Mouse (Mus musculus): Measurements from ENCODE around the gene Tbc1d5. TPM values are rescaled to one million over a fixed set of nuclear protein-coding genes. Genes with fewer than 3 reads are reported as not detected.

The Tbc1d5 gene
- polyA plus RNA-seq, 1 experiment from 2014 or later = 10.2 TPM

DNA sequence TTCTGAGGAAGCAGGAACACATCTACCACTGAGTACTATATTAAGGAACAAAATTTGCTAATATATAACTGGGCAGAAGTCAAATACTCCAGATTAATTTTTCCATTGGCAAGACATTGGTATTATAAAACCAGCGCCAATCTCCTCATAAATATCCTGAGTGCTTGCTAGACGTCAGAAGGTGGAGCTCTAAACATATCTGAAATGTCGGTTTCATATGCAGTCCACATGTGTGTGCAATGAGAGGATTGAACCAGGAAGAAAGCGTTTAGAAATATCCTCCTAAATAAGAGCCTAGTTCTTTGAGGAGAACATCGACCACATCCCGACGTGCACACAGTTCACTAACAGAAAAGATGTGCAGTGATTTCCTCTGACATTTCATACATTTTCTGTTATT is 305.1 kb downstream of the Tbc1d5 start:
- Histone ChIP-seq H3K4me1 (replicated peaks) (no peaks in the 10 kb centered on the region), H3K27ac (no peak overlapping the region), H3K9ac (replicated peaks) (no peak overlapping the region), H3K36me3 (no peaks in the 10 kb centered on the region), H3K4me2 (no peak overlapping the region), H3K4me3 (replicated peaks) (no peak overlapping the region), H3K27me3 (no peaks in the 10 kb centered on the region), H3K9me3 (no peaks in the 10 kb centered on the region)
- 59% methylated on average over 7 of the region's 7 CpGs for WGBS
- ATAC-seq (ENCODE audit: insufficient number of reproducible peaks, insufficient read depth, low FRiP score, low TSS enrichment, low read depth) = no peak

GRCm38 (mm10) chr17:50872600-50872999 is 306.6 kb downstream of the Tbc1d5 start:
- Histone ChIP-seq H3K4me3 (replicated peaks) (no peak overlapping the region), H3K27me3 (no peaks in the 10 kb centered on the region), H3K36me3 (no peaks in the 10 kb centered on the region), H3K4me2 (no peak overlapping the region), H3K9ac (replicated peaks) (no peak overlapping the region), H3K9me3 (no peaks in the 10 kb centered on the region), H3K4me1 (replicated peaks) (no peaks in the 10 kb centered on the region), H3K27ac (no peak overlapping the region)
- no peak for ATAC-seq (ENCODE audit: insufficient number of reproducible peaks, insufficient read depth, low FRiP score, low TSS enrichment, low read depth)
- WGBS = 91% methylated on average over 4 of the region's 4 CpGs

GRCm38 (mm10) chr17:50867297-50867696 is 311.9 kb downstream of the Tbc1d5 start:
- WGBS = 91% methylated on average over 3 of the region's 3 CpGs
- H3K36me3 ChIP-seq = no peaks in the 10 kb centered on the region
- ATAC-seq (ENCODE audit: insufficient number of reproducible peaks, insufficient read depth, low FRiP score, low TSS enrichment, low read depth) = no peak

GRCm38 (mm10) chr17:50864781-50865180 is 314.4 kb downstream of the Tbc1d5 start:
- no peak for ATAC-seq (ENCODE audit: insufficient number of reproducible peaks, insufficient read depth, low FRiP score, low TSS enrichment, low read depth)
- Histone ChIP-seq H3K27ac (no peak overlapping the region), H3K4me1 (replicated peaks) (no peaks in the 10 kb centered on the region), H3K4me2 (no peak overlapping the region), H3K4me3 (replicated peaks) (no peak overlapping the region), H3K9me3 (no peaks in the 10 kb centered on the region), H3K27me3 (no peaks in the 10 kb centered on the region), H3K36me3 (no peaks in the 10 kb centered on the region), H3K9ac (replicated peaks) (no peak overlapping the region)
- WGBS = 82% methylated on average over 1 of the region's 1 CpGs

More at GRCm38 (mm10) chr17:50867297-50867696, 311.9 kb downstream of the Tbc1d5 start:
- Histone ChIP-seq H3K9ac (replicated peaks) (no peak overlapping the region), H3K27me3 (no peaks in the 10 kb centered on the region), H3K4me3 (replicated peaks) (no peak overlapping the region), H3K4me1 (replicated peaks) (no peaks in the 10 kb centered on the region), H3K4me2 (no peak overlapping the region), H3K9me3 (no peaks in the 10 kb centered on the region), H3K27ac (no peak overlapping the region)

DNA sequence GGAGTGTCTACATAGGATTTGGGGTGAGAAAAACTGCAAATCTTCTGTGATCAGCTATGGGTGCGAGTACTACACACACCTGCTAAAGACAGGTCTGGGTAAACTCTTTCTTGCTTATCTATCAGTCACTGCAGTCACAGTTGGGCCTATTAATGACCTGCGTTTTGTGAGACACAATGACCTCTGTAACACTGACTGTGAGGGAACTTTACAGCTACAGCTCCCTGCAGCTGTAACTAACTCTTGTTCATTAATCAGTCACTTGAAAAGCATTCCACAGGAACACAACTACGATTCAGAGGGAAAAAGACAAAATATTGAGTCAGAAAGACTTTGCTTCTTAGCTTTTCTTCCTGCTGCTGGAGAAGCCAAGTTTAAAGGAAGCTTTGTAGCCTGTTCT is 325.9 kb downstream of the Tbc1d5 start:
- H3K9ac ChIP-seq (replicated peaks) = no peak overlapping the region
- 6% methylated on average over 3 of the region's 3 CpGs for WGBS

DNA sequence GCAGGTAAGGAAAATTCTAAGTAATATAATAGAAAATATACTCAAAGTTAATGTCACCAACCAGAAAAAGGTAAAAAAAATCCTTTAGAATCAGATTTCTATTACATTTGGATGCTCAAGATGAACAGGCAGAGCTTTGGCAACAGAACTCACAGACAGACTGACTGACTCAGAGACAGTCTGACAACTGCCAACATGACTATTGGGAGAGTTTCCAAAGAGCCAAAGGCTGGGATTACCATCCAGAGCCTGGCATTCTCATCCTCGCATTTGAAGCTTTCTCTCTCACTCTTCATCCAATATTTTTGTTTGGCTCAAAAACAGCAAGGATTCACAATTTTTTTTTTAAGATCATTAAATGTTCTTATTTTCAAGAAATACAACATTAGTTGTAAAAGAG is 327.8 kb downstream of the Tbc1d5 start:
- H3K4me2 ChIP-seq = no peak overlapping the region
- H3K9ac ChIP-seq (replicated peaks) = no peak overlapping the region
- H3K36me3 ChIP-seq = no peaks in the 10 kb centered on the region
- no peak overlapping the region for H3K4me3 ChIP-seq (replicated peaks)
- no peak overlapping the region for H3K27ac ChIP-seq
- no peak for ATAC-seq (ENCODE audit: insufficient number of reproducible peaks, insufficient read depth, low FRiP score, low TSS enrichment, low read depth)
- H3K27me3 ChIP-seq = no peaks in the 10 kb centered on the region
- H3K9me3 ChIP-seq = no peaks in the 10 kb centered on the region
- H3K4me1 ChIP-seq (replicated peaks) = peaks cover 6% of the 10 kb centered on the region; the same call in 1 of the 2 replicates
- 94% methylated on average over 1 of the region's 1 CpGs for WGBS

More for the DNA sequence above, 325.9 kb downstream of the Tbc1d5 start:
- Histone ChIP-seq H3K36me3 (no peaks in the 10 kb centered on the region), H3K27me3 (no peaks in the 10 kb centered on the region), H3K4me1 (replicated peaks) (peaks cover 6% of the 10 kb centered on the region; the same call in 1 of the 2 replicates), H3K27ac (no peak overlapping the region), H3K9me3 (no peaks in the 10 kb centered on the region), H3K4me2 (no peak overlapping the region), H3K4me3 (replicated peaks) (no peak overlapping the region)
- ATAC-seq (ENCODE audit: insufficient number of reproducible peaks, insufficient read depth, low FRiP score, low TSS enrichment, low read depth) = no peak

DNA sequence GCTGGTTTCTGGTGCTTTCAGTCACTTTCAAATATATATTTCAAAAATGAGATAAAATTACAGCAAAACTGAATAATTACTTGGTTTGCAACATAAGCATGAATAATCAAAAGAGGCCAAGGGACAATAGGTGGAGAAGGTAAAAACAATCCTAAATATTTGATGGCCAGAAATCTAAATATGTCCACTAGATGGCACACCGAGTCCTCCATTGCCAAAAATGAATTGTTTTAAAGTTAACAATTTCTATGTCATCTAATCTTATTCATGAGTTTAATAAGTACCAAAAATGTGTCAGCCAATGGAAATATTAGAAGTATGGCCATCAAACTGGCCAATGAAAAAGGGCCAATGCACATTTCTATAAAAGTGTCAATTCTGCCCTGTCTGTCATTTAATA is 365.1 kb downstream of the Tbc1d5 start:
- no peak for ATAC-seq (ENCODE audit: insufficient number of reproducible peaks, insufficient read depth, low FRiP score, low TSS enrichment, low read depth)
- no peaks in the 10 kb centered on the region for H3K9me3 ChIP-seq
- H3K27ac ChIP-seq = no peak overlapping the region
- no peaks in the 10 kb centered on the region for H3K4me1 ChIP-seq (replicated peaks)
- H3K9ac ChIP-seq (replicated peaks) = no peak overlapping the region
- no peak overlapping the region for H3K4me3 ChIP-seq (replicated peaks)
- H3K27me3 ChIP-seq = no peaks in the 10 kb centered on the region
- 59% methylated on average over 1 of the region's 1 CpGs for WGBS
- H3K36me3 ChIP-seq = no peaks in the 10 kb centered on the region
- H3K4me2 ChIP-seq = no peak overlapping the region

DNA sequence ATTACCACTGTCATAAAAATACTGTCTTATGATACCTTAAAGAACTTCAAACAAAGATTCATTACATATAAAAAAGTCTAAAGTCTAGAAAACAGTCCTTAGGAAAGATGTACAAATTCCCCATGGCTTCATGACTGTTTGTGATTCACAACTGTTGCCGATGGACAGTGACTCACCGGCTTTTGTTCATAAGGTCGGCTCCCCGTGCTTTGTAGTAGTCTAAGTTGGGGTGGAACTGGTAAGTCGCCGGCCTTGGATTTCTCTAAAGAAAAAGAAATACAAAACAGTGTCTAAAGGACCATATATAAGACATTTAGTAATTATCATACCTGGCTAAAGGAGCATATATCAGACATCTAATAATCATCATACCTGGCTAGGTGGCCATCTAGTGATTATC is 365.6 kb downstream of the Tbc1d5 start:
- no peaks in the 10 kb centered on the region for H3K36me3 ChIP-seq
- 90% methylated on average over 6 of the region's 6 CpGs for WGBS
- H3K9ac ChIP-seq (replicated peaks) = no peak overlapping the region
- H3K9me3 ChIP-seq = no peaks in the 10 kb centered on the region
- H3K4me2 ChIP-seq = no peak overlapping the region
- no peaks in the 10 kb centered on the region for H3K27me3 ChIP-seq
- no peak overlapping the region for H3K27ac ChIP-seq
- no peaks in the 10 kb centered on the region for H3K4me1 ChIP-seq (replicated peaks)
- ATAC-seq (ENCODE audit: insufficient number of reproducible peaks, insufficient read depth, low FRiP score, low TSS enrichment, low read depth) = no peak
- H3K4me3 ChIP-seq (replicated peaks) = no peak overlapping the region

- no peak overlapping the region for H3K4me3 ChIP-seq (replicated peaks)
- H3K4me2 ChIP-seq = no peak overlapping the region
- H3K4me1 ChIP-seq (replicated peaks) = no peaks in the 10 kb centered on the region
- no peaks in the 10 kb centered on the region for H3K9me3 ChIP-seq
- H3K27ac ChIP-seq = no peak overlapping the region
- no peak for ATAC-seq (ENCODE audit: insufficient number of reproducible peaks, insufficient read depth, low FRiP score, low TSS enrichment, low read depth)
- H3K27me3 ChIP-seq = no peaks in the 10 kb centered on the region
- H3K9ac ChIP-seq (replicated peaks) = no peak overlapping the region
- H3K36me3 ChIP-seq = no peaks in the 10 kb centered on the region
- 85% methylated on average over 1 of the region's 1 CpGs for WGBS
These were observed 373.5 kb downstream of the Tbc1d5 start for GRCm38 (mm10) chr17:50805631-50806030.

GRCm38 (mm10) chr17:50803234-50803633 is 375.9 kb downstream of the Tbc1d5 start:
- Histone ChIP-seq H3K36me3 (no peaks in the 10 kb centered on the region), H3K4me2 (no peak overlapping the region), H3K27me3 (no peaks in the 10 kb centered on the region), H3K4me3 (replicated peaks) (no peak overlapping the region), H3K9me3 (no peaks in the 10 kb centered on the region), H3K27ac (no peak overlapping the region), H3K9ac (replicated peaks) (no peak overlapping the region), H3K4me1 (replicated peaks) (no peaks in the 10 kb centered on the region)
- 84% methylated on average over 6 of the region's 6 CpGs for WGBS
- no peak for ATAC-seq (ENCODE audit: insufficient number of reproducible peaks, insufficient read depth, low FRiP score, low TSS enrichment, low read depth)

GRCm38 (mm10) chr17:50802380-50802779 is 376.8 kb downstream of the Tbc1d5 start:
- Histone ChIP-seq H3K4me2 (no peak overlapping the region), H3K9ac (replicated peaks) (no peak overlapping the region), H3K4me1 (replicated peaks) (no peaks in the 10 kb centered on the region), H3K36me3 (no peaks in the 10 kb centered on the region), H3K9me3 (no peaks in the 10 kb centered on the region), H3K4me3 (replicated peaks) (no peak overlapping the region), H3K27ac (no peak overlapping the region), H3K27me3 (no peaks in the 10 kb centered on the region)
- 85% methylated on average over 8 of the region's 8 CpGs for WGBS
- no peak for ATAC-seq (ENCODE audit: insufficient number of reproducible peaks, insufficient read depth, low FRiP score, low TSS enrichment, low read depth)

DNA sequence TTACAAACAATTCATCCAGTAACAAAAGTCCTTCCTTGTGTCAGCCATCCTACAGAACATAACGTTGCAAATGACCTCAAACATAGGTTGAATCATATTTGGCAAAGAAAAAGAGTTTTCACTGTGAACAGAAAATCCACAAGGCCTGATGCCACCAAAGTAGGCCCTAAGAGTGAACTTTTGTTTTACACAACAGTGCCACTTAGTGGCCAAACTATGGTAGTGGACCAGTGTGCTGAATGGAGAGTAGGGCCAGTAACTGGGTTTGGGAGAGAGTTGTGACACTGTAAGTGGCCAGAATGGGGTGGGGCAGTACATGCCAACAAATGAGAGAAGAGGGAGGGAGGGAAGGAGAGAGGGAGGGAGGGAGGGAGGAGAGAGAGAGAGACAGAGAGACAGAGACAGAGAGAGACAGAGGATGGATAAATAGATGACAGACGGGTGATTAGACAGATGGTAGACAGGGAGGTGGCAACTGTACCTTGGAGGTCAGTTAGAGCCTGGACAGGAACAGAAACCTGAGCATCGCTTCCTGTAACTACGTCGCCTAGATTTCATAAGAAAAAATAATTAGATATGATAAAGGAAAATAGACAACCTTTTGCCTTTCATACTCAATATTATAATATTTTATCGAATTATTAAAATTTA is 383.6 kb downstream of the Tbc1d5 start:
- no peak overlapping the region for H3K4me2 ChIP-seq
- H3K27me3 ChIP-seq = no peaks in the 10 kb centered on the region
- H3K27ac ChIP-seq = no peak overlapping the region
- H3K4me1 ChIP-seq (replicated peaks) = no peaks in the 10 kb centered on the region
- no peak overlapping the region for H3K9ac ChIP-seq (replicated peaks)
- peak; percentile 56; the same call in 1 of the 2 replicates for ATAC-seq (ENCODE audit: insufficient number of reproducible peaks, insufficient read depth, low FRiP score, low TSS enrichment, low read depth)
- 76% methylated on average over 6 of the region's 6 CpGs for WGBS
- H3K9me3 ChIP-seq = no peaks in the 10 kb centered on the region
- H3K4me3 ChIP-seq (replicated peaks) = no peak overlapping the region
- H3K36me3 ChIP-seq = no peaks in the 10 kb centered on the region

Measured in limb, embryonic 12.5 days (tissue).